ENCODE assay signal across 11 mouse cellular contexts in genomic region chr10:77146901-77147463, GRCm38 (mm10). TPM values are rescaled to one million over a fixed set of nuclear protein-coding genes. Genes with fewer than 3 reads are reported as not detected.
DNase-seq lines count a peak whose midpoint lies in the region; ATAC-seq lines count a peak whose summit lies in the region.
"Had no signal": no experiment of that assay in that cellular context is flagged by ENCODE, and none has a peak within 500 bp of the region (broad histone marks: within the 10 kb centered on the region; RNA-seq: fewer than 3 reads in every experiment).

No protein-coding gene starts in this region.

- H3K27ac ChIP-seq in midbrain, embryonic 10.5 days (replicated peaks) = peak overlapping the region; percentile 63
- no peak overlapping the region for H3K27ac ChIP-seq in midbrain, embryonic 16.5 days (ENCODE audit: low read length)
- H3K27ac ChIP-seq in kidney, embryonic 16.5 days (ENCODE audit: low read length) = peak overlapping the region; percentile 84
- no peak overlapping the region; the same call in 1 of the 2 replicates for H3K27ac ChIP-seq in stomach, embryonic 15.5 days
- H3K27ac ChIP-seq: heart, embryonic 13.5 days; limb, embryonic 15.5 days had no signal

- H3K4me1 ChIP-seq in midbrain, embryonic 10.5 days = peaks cover 75% of the 10 kb centered on the region
- peaks cover 22% of the 10 kb centered on the region for H3K4me1 ChIP-seq in midbrain, embryonic 16.5 days (ENCODE audit: control insufficient read depth, insufficient read depth, low read length)
- H3K4me1 ChIP-seq in kidney, embryonic 16.5 days (ENCODE audit: insufficient read depth, low read length) = peaks cover 68% of the 10 kb centered on the region
- H3K4me1 ChIP-seq in stomach, embryonic 15.5 days = peaks cover 26% of the 10 kb centered on the region

- no peaks in the 10 kb centered on the region for H3K27me3 ChIP-seq in midbrain, embryonic 10.5 days (ENCODE audit: low read depth, poor library complexity, severe bottlenecking)
- no peaks in the 10 kb centered on the region for H3K27me3 ChIP-seq in midbrain, embryonic 16.5 days (ENCODE audit: control insufficient read depth, insufficient read depth, low read depth, low read length)
- H3K27me3 ChIP-seq in kidney, embryonic 16.5 days (ENCODE audit: insufficient read depth, low read length) = no peaks in the 10 kb centered on the region
- H3K27me3 ChIP-seq in stomach, embryonic 15.5 days (replicated peaks) = no peaks in the 10 kb centered on the region
- H3K27me3 ChIP-seq: heart, embryonic 13.5 days; limb, embryonic 15.5 days had no signal

- DNase-seq in midbrain, embryonic 10.5 days (ENCODE audit: low spot score) = no peak
- DNase-seq in fat pad, adult 2 months (ENCODE audit: extremely low read depth, low read depth, low spot score) = peak; percentile 30
- no peak for DNase-seq in spleen, postnatal 14 days (ENCODE audit: low spot score in 2 of 2)
- DNase-seq in layer of hippocampus, postnatal 10 days (ENCODE audit: low spot score in 2 of 2) = no peak
- no peak for DNase-seq in left cerebral cortex, adult 9 months (ENCODE audit: low spot score in 2 of 2)

- 86% methylated on average over 4 of the region's 4 CpGs for WGBS in midbrain, embryonic 10.5 days
- 81% methylated on average over 4 of the region's 4 CpGs for WGBS in midbrain, embryonic 16.5 days
- 50% methylated on average over 4 of the region's 4 CpGs for WGBS in kidney, embryonic 16.5 days
- 77% methylated on average over 4 of the region's 4 CpGs for WGBS in stomach, embryonic 15.5 days

- H3K36me3 ChIP-seq in midbrain, embryonic 10.5 days = peaks cover 18% of the 10 kb centered on the region
- no peaks in the 10 kb centered on the region for H3K36me3 ChIP-seq in midbrain, embryonic 16.5 days (ENCODE audit: control insufficient read depth, insufficient read depth, low read length)
- H3K36me3 ChIP-seq in kidney, embryonic 16.5 days (ENCODE audit: insufficient read depth, low read length) = no peaks in the 10 kb centered on the region
- no peaks in the 10 kb centered on the region for H3K36me3 ChIP-seq in stomach, embryonic 15.5 days
- H3K36me3 ChIP-seq: heart, embryonic 13.5 days; limb, embryonic 15.5 days had no signal

- H3K4me3 ChIP-seq in midbrain, embryonic 10.5 days = no peak overlapping the region
- H3K4me3 ChIP-seq in midbrain, embryonic 16.5 days (ENCODE audit: low read depth, low read length) = no peak overlapping the region
- no peak overlapping the region for H3K4me3 ChIP-seq in kidney, embryonic 16.5 days (ENCODE audit: low read length)
- no peak overlapping the region for H3K4me3 ChIP-seq in stomach, embryonic 15.5 days (replicated peaks)
- H3K4me3 ChIP-seq: heart, embryonic 13.5 days; limb, embryonic 15.5 days had no signal

- H3K9ac ChIP-seq in midbrain, embryonic 16.5 days (ENCODE audit: low read depth, low read length) = no peak overlapping the region
- no peak overlapping the region for H3K9ac ChIP-seq in kidney, embryonic 16.5 days (replicated peaks; ENCODE audit: low read length)
- H3K9ac ChIP-seq in stomach, embryonic 15.5 days = no peak overlapping the region
- H3K9ac ChIP-seq: heart, embryonic 13.5 days; limb, embryonic 15.5 days had no signal

- H3K9me3 ChIP-seq in midbrain, embryonic 10.5 days (replicated peaks) = no peaks in the 10 kb centered on the region
- H3K9me3 ChIP-seq in midbrain, embryonic 16.5 days (replicated peaks; ENCODE audit: control insufficient read depth, low read length, poor library complexity, severe bottlenecking) = no peaks in the 10 kb centered on the region
- H3K9me3 ChIP-seq in kidney, embryonic 16.5 days (ENCODE audit: low read length) = no peaks in the 10 kb centered on the region
- no peaks in the 10 kb centered on the region for H3K9me3 ChIP-seq in stomach, embryonic 15.5 days
- H3K9me3 ChIP-seq: heart, embryonic 13.5 days; limb, embryonic 15.5 days had no signal

- no peak overlapping the region for H3K4me2 ChIP-seq in midbrain, embryonic 16.5 days (ENCODE audit: low read length)
- H3K4me2 ChIP-seq in kidney, embryonic 16.5 days (replicated peaks; ENCODE audit: low read depth, low read length) = no peak overlapping the region
- no peak overlapping the region for H3K4me2 ChIP-seq in stomach, embryonic 15.5 days
- H3K4me2 ChIP-seq: heart, embryonic 13.5 days; limb, embryonic 15.5 days had no signal

- no peak for ATAC-seq in midbrain, embryonic 16.5 days
- ATAC-seq in kidney, embryonic 16.5 days (ENCODE audit: low FRiP score, low TSS enrichment) = peak; percentile 67
- 0 out of 2 replicates have a peak, but pooled peaks have one; percentile 13 for ATAC-seq in stomach, embryonic 15.5 days (ENCODE audit: insufficient read depth, low FRiP score, low read depth)

RNA-seq across cellular contexts. Expression of gene Col18a1, which starts 19.4 kb away (rescaled TPM):
- 146 and 155 TPM in 2 replicates for polyA plus RNA-seq in midbrain, embryonic 10.5 days (2016; fragmentation: Nextera tagmentation; extraction: Ambion mirVana)
- 20.4 and 25.3 TPM in 2 replicates for polyA plus RNA-seq in midbrain, embryonic 16.5 days (2015; fragmentation: Nextera tagmentation; extraction: Ambion mirVana)
- polyA plus RNA-seq in kidney, embryonic 16.5 days (2015; fragmentation: Nextera tagmentation; extraction: Ambion mirVana) = 255 and 257 TPM in 2 replicates
- polyA plus RNA-seq in stomach, embryonic 15.5 days (2015; fragmentation: Nextera tagmentation; extraction: Ambion mirVana) = 70.3 and 79.2 TPM in 2 replicates
- 10 to 100 TPM; 13.0 to 13.5 TPM for total RNA-seq in layer of hippocampus, postnatal 10 days (2021)
- total RNA-seq: neutrophil, adult 5-6 weeks had no signal

Comparison
In these comparisons a context has a peak if more than half of its experiments do, and no peak if none do; other contexts are left out.
1. H3K27ac ChIP-seq: peak in midbrain, embryonic 10.5 days (single experiment) and kidney, embryonic 16.5 days (single experiment); none in midbrain, embryonic 16.5 days (single experiment) and stomach, embryonic 15.5 days (single experiment).